Comparison of ENCODE assay signal across 9 mouse cellular contexts in genomic region chr1:85758231-85758968, GRCm38 (mm10). TPM values are rescaled to one million over a fixed set of nuclear protein-coding genes. Genes with fewer than 3 reads are reported as not detected.
DNase-seq lines count a peak whose midpoint lies in the region.
"Had no signal": no experiment of that assay in that cellular context is flagged by ENCODE, and none has a peak within 500 bp of the region (broad histone marks: within the 10 kb centered on the region; RNA-seq: fewer than 3 reads in every experiment).

No protein-coding gene starts in this region.

- no peaks in the 10 kb centered on the region for H3K36me3 ChIP-seq in embryonic facial prominence, embryonic 10.5 days (replicated peaks)
- no peaks in the 10 kb centered on the region for H3K36me3 ChIP-seq in heart, embryonic 10.5 days
- H3K36me3 ChIP-seq in megakaryocyte, embryonic 14.5 days (replicated peaks; ENCODE audit: low read length): no peaks in the 10 kb centered on the region

- no peaks in the 10 kb centered on the region for H3K9me3 ChIP-seq in embryonic facial prominence, embryonic 10.5 days
- H3K9me3 ChIP-seq in heart, embryonic 10.5 days: no peaks in the 10 kb centered on the region
- H3K9me3 ChIP-seq in megakaryocyte, embryonic 14.5 days: no peaks in the 10 kb centered on the region

- WGBS in embryonic facial prominence, embryonic 10.5 days: 29% methylated on average over 14 of the region's 14 CpGs
- WGBS in heart, embryonic 10.5 days: 21% methylated on average over 14 of the region's 14 CpGs

- H3K27me3 ChIP-seq in embryonic facial prominence, embryonic 10.5 days (replicated peaks; ENCODE audit: low read depth, poor library complexity, severe bottlenecking): no peaks in the 10 kb centered on the region
- no peaks in the 10 kb centered on the region for H3K27me3 ChIP-seq in heart, embryonic 10.5 days (ENCODE audit: insufficient read depth, poor library complexity, severe bottlenecking)
- peaks cover 18% of the 10 kb centered on the region for H3K27me3 ChIP-seq in megakaryocyte, embryonic 14.5 days (replicated peaks)

- peaks cover 8% of the 10 kb centered on the region for H3K4me1 ChIP-seq in embryonic facial prominence, embryonic 10.5 days
- peaks cover 10% of the 10 kb centered on the region for H3K4me1 ChIP-seq in heart, embryonic 10.5 days
- H3K4me1 ChIP-seq in megakaryocyte, embryonic 14.5 days: peaks cover 26% of the 10 kb centered on the region

- H3K27ac ChIP-seq in embryonic facial prominence, embryonic 10.5 days (replicated peaks): peak overlapping the region; percentile 40
- H3K27ac ChIP-seq in heart, embryonic 10.5 days: peak overlapping the region; percentile 83

- DNase-seq in kidney, postnatal 4 days: peak; percentile 55 to 65
- DNase-seq in kidney, adult 9 months: no peak
- peak; percentile 36 for DNase-seq in embryonic facial prominence, embryonic 10.5 days (ENCODE audit: low spot score)
- no peak for DNase-seq in heart, embryonic 10.5 days (ENCODE audit: low spot score)
- DNase-seq in cerebellum, adult 11 months: no peak
- DNase-seq in urinary bladder, postnatal 4 days (ENCODE audit: low spot score in 2 of 2): no peak
- no peak for DNase-seq in spleen, adult 18-20 months
- DNase-seq: lung, adult 18-20 months had no signal

- no peak overlapping the region for H3K4me3 ChIP-seq in embryonic facial prominence, embryonic 10.5 days
- peak overlapping the region; percentile 37 for H3K4me3 ChIP-seq in heart, embryonic 10.5 days
- peak overlapping the region; percentile 71 for H3K4me3 ChIP-seq in megakaryocyte, embryonic 14.5 days (replicated peaks)

RNA-seq across cellular contexts. Expression of gene A630001G21Rik, which starts 20.0 kb away (rescaled TPM):
- 0.59 and 0.92 TPM in 2 replicates for polyA plus RNA-seq in embryonic facial prominence, embryonic 10.5 days (2016; fragmentation: Nextera tagmentation; extraction: Ambion mirVana)
- 1.0 and 1.2 TPM in 2 replicates for polyA plus RNA-seq in heart, embryonic 10.5 days (2016; fragmentation: Nextera tagmentation; extraction: Ambion mirVana)
- 5.2 TPM in 1 of 2 replicates, not detected in the other for polyA plus RNA-seq in megakaryocyte, embryonic 14.5 days (2012; ENCODE audit: insufficient read depth, low replicate concordance)

RNA-seq across cellular contexts. Expression of gene Cab39, which starts 34.8 kb away (rescaled TPM):
- 33.6 and 34.2 TPM in 2 replicates for polyA plus RNA-seq in embryonic facial prominence, embryonic 10.5 days (2016; fragmentation: Nextera tagmentation; extraction: Ambion mirVana)
- 24.2 and 31.6 TPM in 2 replicates for polyA plus RNA-seq in heart, embryonic 10.5 days (2016; fragmentation: Nextera tagmentation; extraction: Ambion mirVana)
- polyA plus RNA-seq in megakaryocyte, embryonic 14.5 days (2012; ENCODE audit: insufficient read depth, low replicate concordance): 9.3 and 12.9 TPM in 2 replicates

Comparison
In these comparisons a context has a peak if more than half of its experiments do, and no peak if none do; other contexts are left out.
1. DNase-seq: peak in kidney, postnatal 4 days (2 of 2) and embryonic facial prominence, embryonic 10.5 days (single experiment); none in kidney, adult 9 months (single experiment), heart, embryonic 10.5 days (single experiment), cerebellum, adult 11 months (single experiment), urinary bladder, postnatal 4 days (0 of 2) and spleen, adult 18-20 months (0 of 2).